Mouse (Mus musculus) forebrain, embryonic 14.5 days (tissue): ENCODE measurements around the gene Thap2. TPM values are rescaled to one million over a fixed set of nuclear protein-coding genes. Genes with fewer than 3 reads are reported as not detected.

ENCODE experiments used
- ATAC-seq: fragments of 200-750 bp; cut with Nextera tagmentation; 2 replicates; pipeline ENCODE4 v1.8.0; 2017; ENCODE audit warnings: mild to moderate bottlenecking, moderate library complexity
- DNase-seq: peaks from one replicate; pipeline ENCODE4 v3.0.0-alpha.2; 2015; ENCODE audit warnings: low spot score
- H3K27ac ChIP-seq: fragments of 300-500 bp; sonication (generic); 2 replicates; pipeline ENCODE4 v1.5.1; 2014; ENCODE audit warnings: low read depth, mild to moderate bottlenecking, control low read depth, low read length, moderate library complexity
- H3K27me3 ChIP-seq: fragments of 300-500 bp; sonication (generic); replicated peaks from 2 replicates; pipeline ENCODE4 v1.6.1; 2014; ENCODE audit warnings: low read length, control low read depth, mixed read lengths; ENCODE audit not compliant: control insufficient read depth, insufficient read depth
- H3K36me3 ChIP-seq: fragments of 300-500 bp; sonication (generic); 2 replicates; pipeline ENCODE4 v1.6.1; 2014; ENCODE audit warnings: low read length, control low read depth; ENCODE audit not compliant: control insufficient read depth, insufficient read depth
- H3K4me1 ChIP-seq: fragments of 300-500 bp; sonication (generic); 2 replicates; pipeline ENCODE4 v1.6.1; 2014; ENCODE audit warnings: antibody characterized with exemption, low read length, control low read depth; ENCODE audit not compliant: control insufficient read depth, insufficient read depth
- H3K4me2 ChIP-seq: fragments of 300-500 bp; sonication (generic); 2 replicates; pipeline ENCODE4 v1.6.1; 2014; ENCODE audit warnings: mild to moderate bottlenecking, control low read depth, low read length
- H3K4me3 ChIP-seq: fragments of 300-500 bp; sonication (generic); 2 replicates; pipeline ENCODE4 v1.5.1; 2014; ENCODE audit warnings: low read depth, low read length, control low read depth
- H3K9ac ChIP-seq: fragments of 300-500 bp; sonication (generic); 2 replicates; pipeline ENCODE4 v1.6.1; 2014; ENCODE audit warnings: mild to moderate bottlenecking, low read length, control low read depth, moderate library complexity
- H3K9me3 ChIP-seq: fragments of 300-500 bp; sonication (generic); replicated peaks from 2 replicates; pipeline ENCODE4 v1.6.1; 2016; ENCODE audit warnings: low read length, control low read depth, mixed read lengths; ENCODE audit not compliant: control insufficient read depth
- WGBS: fragments of 180-500 bp; shearing (Covaris S2); extraction: QIAGEN DNeasy Blood & Tissue Kit; methylation state at CpG from one replicate; pipeline ENCODE4 v1.1.7; 2014; 5-methylcytosine and 5-hydroxymethylcytosine counted together
- polyA plus RNA-seq: library from polyadenylated mRNA; unstranded; fragments of >200 nt; fragmentation: Nextera tagmentation; extraction: Ambion mirVana; gene quantifications from 2 replicates; pipeline ENCODE4 v1.2.1, GENCODE M21; 2014

Gene Thap2
- polyA plus RNA-seq, result 17.9 and 23.5 TPM in 2 replicates

GRCm38 (mm10) chr10:115384221-115385017, at the start of gene Thap2, which contains the start of gene Zfc3h1:
TSS of gene Thap2 (minus strand) at chr10:115384443.
TSS of gene Zfc3h1 (plus strand) at chr10:115384959.
- Histone ChIP-seq H3K4me3 (peak within 1 kb of the TSS; percentile 93), H3K4me2 (peak within 1 kb of the TSS; percentile 64), H3K27ac (peak within 1 kb of the TSS; percentile 98), H3K27me3 (no peaks in the 10 kb centered on the region), H3K36me3 (peaks cover 5% of the 10 kb centered on the region; the same call in 1 of the 2 replicates), H3K9ac (peak within 1 kb of the TSS; percentile 93), H3K9me3 (no peaks in the 10 kb centered on the region), H3K4me1 (peaks cover 37% of the 10 kb centered on the region)
- peak; percentile 97 for ATAC-seq
- under 1% methylated on average over 65 of the region's 65 CpGs for WGBS
- DNase-seq, result peak; percentile 100

GRCm38 (mm10) chr10:115425351-115425750, 41.1 kb upstream of the Thap2 start:
- H3K36me3 ChIP-seq, result peaks cover 68% of the 10 kb centered on the region
- no peak overlapping the region for H3K4me3 ChIP-seq
- DNase-seq (peak; percentile 38), ATAC-seq (no peak)
- no peaks in the 10 kb centered on the region for H3K27me3 ChIP-seq
- H3K4me2 ChIP-seq, result no peak overlapping the region
- H3K9me3 ChIP-seq, result no peaks in the 10 kb centered on the region
- no peak overlapping the region for H3K27ac ChIP-seq
- no peaks in the 10 kb centered on the region for H3K4me1 ChIP-seq
- H3K9ac ChIP-seq, result no peak overlapping the region
- WGBS, result 39% methylated on average over 2 of the region's 2 CpGs

- DNase-seq (no peak), ATAC-seq (no peak)
- Histone ChIP-seq H3K36me3 (peaks cover 65% of the 10 kb centered on the region), H3K4me3 (no peak overlapping the region), H3K9ac (no peak overlapping the region), H3K9me3 (no peaks in the 10 kb centered on the region), H3K27ac (no peak overlapping the region), H3K4me2 (no peak overlapping the region), H3K4me1 (no peaks in the 10 kb centered on the region), H3K27me3 (no peaks in the 10 kb centered on the region)
- 90% methylated on average over 4 of the region's 4 CpGs for WGBS
Measured at GRCm38 (mm10) chr10:115421976-115422375, 37.7 kb upstream of the Thap2 start.

- H3K9me3 ChIP-seq, result no peaks in the 10 kb centered on the region
- H3K9ac ChIP-seq, result no peak overlapping the region
- H3K4me2 ChIP-seq, result no peak overlapping the region
- no peaks in the 10 kb centered on the region for H3K4me1 ChIP-seq
- 89% methylated on average over 3 of the region's 3 CpGs for WGBS
- H3K36me3 ChIP-seq, result peaks cover 76% of the 10 kb centered on the region
- no peak overlapping the region for H3K4me3 ChIP-seq
- DNase-seq (no peak), ATAC-seq (no peak)
- H3K27me3 ChIP-seq, result no peaks in the 10 kb centered on the region
- H3K27ac ChIP-seq, result no peak overlapping the region
Measured at GRCm38 (mm10) chr10:115414056-115414455, 29.8 kb upstream of the Thap2 start.

DNA sequence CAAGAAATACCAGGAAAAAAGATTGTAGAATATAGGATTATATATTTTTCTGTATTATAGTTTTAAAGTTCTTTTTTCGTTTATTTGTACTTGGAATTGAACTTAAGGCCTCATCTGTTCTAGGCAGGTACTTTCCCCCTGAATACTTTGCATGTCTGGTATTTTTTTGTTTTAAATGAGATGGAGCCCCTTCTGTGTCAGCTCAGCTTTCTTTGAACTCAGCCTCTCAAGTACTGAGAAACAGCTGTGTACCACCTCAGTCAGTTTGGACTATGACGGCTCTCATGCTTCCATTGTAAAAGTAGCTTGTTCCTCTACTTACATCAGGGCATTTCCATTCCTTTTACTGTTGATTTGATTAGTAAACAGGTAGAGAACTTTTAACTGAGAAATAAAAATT, 29.3 kb upstream of the Thap2 start:
- peaks cover 76% of the 10 kb centered on the region for H3K36me3 ChIP-seq
- 87% methylated on average over 2 of the region's 2 CpGs for WGBS

GRCm38 (mm10) chr10:115406393-115406792, 22.1 kb upstream of the Thap2 start:
- no peaks in the 10 kb centered on the region for H3K4me1 ChIP-seq
- no peaks in the 10 kb centered on the region for H3K9me3 ChIP-seq
- no peak overlapping the region for H3K4me2 ChIP-seq
- WGBS, result 67% methylated on average over 6 of the region's 6 CpGs
- H3K4me3 ChIP-seq, result no peak overlapping the region
- H3K27me3 ChIP-seq, result no peaks in the 10 kb centered on the region
- no peak overlapping the region for H3K27ac ChIP-seq
- no peak overlapping the region for H3K9ac ChIP-seq
- peak; percentile 85 for DNase-seq
- H3K36me3 ChIP-seq, result peaks cover 73% of the 10 kb centered on the region
- peak; percentile 34; the same call in 1 of the 2 replicates for ATAC-seq

More for the DNA sequence above, 29.3 kb upstream of the Thap2 start:
- Histone ChIP-seq H3K27me3 (no peaks in the 10 kb centered on the region), H3K9me3 (no peaks in the 10 kb centered on the region), H3K4me2 (no peak overlapping the region), H3K4me1 (no peaks in the 10 kb centered on the region), H3K4me3 (no peak overlapping the region), H3K9ac (no peak overlapping the region), H3K27ac (no peak overlapping the region)
- ATAC-seq (no peak), DNase-seq (no peak)

- 100% methylated on average over 1 of the region's 1 CpGs for WGBS
- Histone ChIP-seq H3K4me2 (no peak overlapping the region), H3K27ac (no peak overlapping the region), H3K9me3 (no peaks in the 10 kb centered on the region), H3K36me3 (peaks cover 24% of the 10 kb centered on the region), H3K4me3 (no peak overlapping the region), H3K4me1 (peaks cover 17% of the 10 kb centered on the region), H3K27me3 (no peaks in the 10 kb centered on the region), H3K9ac (no peak overlapping the region)
- no peak for ATAC-seq
- no peak for DNase-seq
Measured at GRCm38 (mm10) chr10:115391896-115392295, 7.7 kb upstream of the Thap2 start.

GRCm38 (mm10) chr10:115391076-115391475, 6.8 kb upstream of the Thap2 start:
- no peak overlapping the region for H3K4me3 ChIP-seq
- ATAC-seq (no peak), DNase-seq (no peak)
- no peak overlapping the region for H3K9ac ChIP-seq
- no peaks in the 10 kb centered on the region for H3K9me3 ChIP-seq
- H3K4me2 ChIP-seq, result no peak overlapping the region
- no peaks in the 10 kb centered on the region for H3K27me3 ChIP-seq
- H3K4me1 ChIP-seq, result peaks cover 24% of the 10 kb centered on the region
- H3K27ac ChIP-seq, result no peak overlapping the region
- peaks cover 24% of the 10 kb centered on the region for H3K36me3 ChIP-seq
- WGBS, result 91% methylated on average over 4 of the region's 4 CpGs

GRCm38 (mm10) chr10:115387891-115388290, 3.6 kb upstream of the Thap2 start:
- peak overlapping the region; percentile 29; the same call in 1 of the 2 replicates for H3K9ac ChIP-seq

More at GRCm38 (mm10) chr10:115387891-115388290, 3.6 kb upstream of the Thap2 start:
- WGBS, result 86% methylated on average over 3 of the region's 3 CpGs
- peaks cover 18% of the 10 kb centered on the region for H3K36me3 ChIP-seq
- no peaks in the 10 kb centered on the region for H3K27me3 ChIP-seq
- H3K27ac ChIP-seq, result no peak overlapping the region
- H3K4me2 ChIP-seq, result peak overlapping the region; percentile 29; the same call in 1 of the 2 replicates
- ATAC-seq (no peak), DNase-seq (no peak)
- H3K9me3 ChIP-seq, result no peaks in the 10 kb centered on the region
- H3K4me3 ChIP-seq, result no peak overlapping the region
- peaks cover 25% of the 10 kb centered on the region for H3K4me1 ChIP-seq
